Mouse (Mus musculus): ENCODE results near the gene Olfr615. TPM values are rescaled to one million over a fixed set of nuclear protein-coding genes. Genes with fewer than 3 reads are reported as not detected.
"Not testable (repeated sequence)": the region's sequence is repeated elsewhere in the genome, so short reads cannot be mapped to it uniquely, and the experiment has no call there.

Gene Olfr615
- not detected in 2 replicates for polyA plus RNA-seq (2015; fragmentation: Nextera tagmentation; extraction: Ambion mirVana)

DNA sequence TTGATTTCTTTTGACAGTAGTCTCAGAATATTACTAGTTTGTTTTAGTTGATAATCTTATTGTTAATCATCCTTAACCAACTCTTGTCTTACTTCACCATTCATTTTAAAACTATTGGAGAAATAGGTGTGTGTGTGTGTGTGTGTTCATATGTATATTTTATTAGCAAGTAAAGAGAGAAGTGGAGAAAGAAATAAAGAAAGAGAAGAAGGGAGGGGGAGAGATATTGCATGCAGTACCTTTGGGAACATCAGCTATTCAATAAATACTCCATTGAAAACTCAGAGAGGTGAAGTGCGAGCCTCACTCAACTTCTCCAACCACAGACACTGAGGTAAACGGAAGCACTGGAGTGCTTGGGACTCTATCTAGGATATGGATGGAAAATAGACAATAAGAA lies at the start of gene Olfr615:
Olfr615 (plus strand) TSS at position 301 of the 400 bp plus-strand sequence.
- Histone ChIP-seq H3K27ac (no peak within 1 kb of the TSS), H3K4me3 (no peak within 1 kb of the TSS), H3K9me3 (replicated peaks) (no peaks in the 10 kb centered on the region), H3K9ac (no peak within 1 kb of the TSS), H3K4me1 (replicated peaks) (no peaks in the 10 kb centered on the region), H3K4me2 (no peak within 1 kb of the TSS), H3K27me3 (no peaks in the 10 kb centered on the region), H3K36me3 (no peaks in the 10 kb centered on the region)
- ATAC-seq (replicated peaks; ENCODE audit: insufficient number of reproducible peaks, insufficient read depth, low FRiP score, low read depth): no peak
- 78% methylated on average over 2 of the region's 2 CpGs for WGBS

DNA sequence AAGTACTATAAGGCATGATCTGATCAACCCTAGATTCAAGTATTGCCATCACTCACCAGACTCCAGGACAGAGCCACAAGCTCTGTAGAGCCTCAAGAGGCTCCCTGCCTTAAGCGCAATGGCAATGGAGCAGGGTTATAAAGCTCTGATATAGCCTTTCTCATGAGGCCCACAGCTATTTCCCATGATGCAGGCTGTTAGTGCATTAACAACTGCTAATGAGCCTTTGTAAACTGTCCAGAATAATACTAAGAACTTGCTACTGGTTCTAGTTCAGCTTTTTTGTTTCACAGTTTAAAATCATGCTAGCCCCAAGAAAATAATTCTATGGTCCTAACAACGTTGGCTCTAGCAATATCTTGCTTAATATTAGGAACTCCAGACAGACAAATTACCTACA lies 43.9 kb upstream of the Olfr615 start, which contains the start of gene Olfr610:
Olfr610 (minus strand) TSS at position 101 of the 400 bp plus-strand sequence.
- H3K9ac ChIP-seq: no peak within 1 kb of the TSS
- H3K27ac ChIP-seq: no peak within 1 kb of the TSS
- H3K27me3 ChIP-seq: no peaks in the 10 kb centered on the region
- H3K4me1 ChIP-seq (replicated peaks): no peaks in the 10 kb centered on the region
- H3K4me2 ChIP-seq: no peak within 1 kb of the TSS
- WGBS: 78% methylated on average over 2 of the region's 2 CpGs
- no peaks in the 10 kb centered on the region for H3K9me3 ChIP-seq (replicated peaks)
- H3K4me3 ChIP-seq: no peak within 1 kb of the TSS
- H3K36me3 ChIP-seq: no peaks in the 10 kb centered on the region
- no peak for ATAC-seq (replicated peaks; ENCODE audit: insufficient number of reproducible peaks, insufficient read depth, low FRiP score, low read depth)

DNA sequence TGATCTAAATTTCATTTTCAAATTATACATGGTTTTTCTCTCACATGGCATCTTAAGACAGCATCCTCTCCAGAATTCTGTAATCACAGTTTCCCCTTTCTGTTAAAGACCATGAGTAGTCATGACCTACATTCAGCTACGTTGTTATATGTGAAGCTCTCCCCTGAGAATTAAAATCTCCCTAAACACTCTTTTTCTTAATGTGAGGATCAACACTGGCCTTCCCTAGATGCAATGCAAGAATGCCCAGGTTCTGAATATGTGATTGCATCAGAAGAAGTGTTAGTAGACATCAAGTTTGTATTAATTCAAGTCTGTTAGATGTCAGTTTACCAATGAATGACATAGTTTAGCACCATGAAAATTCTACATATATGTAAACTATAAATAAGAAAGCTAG lies 35.1 kb upstream of the Olfr615 start, which contains the start of gene Olfr611:
Olfr611 (minus strand) TSS at position 101 of the 400 bp plus-strand sequence.
- H3K4me1 ChIP-seq (replicated peaks); H3K9me3 ChIP-seq (replicated peaks); H3K27me3 ChIP-seq; H3K36me3 ChIP-seq; ATAC-seq (replicated peaks; ENCODE audit: insufficient number of reproducible peaks, insufficient read depth, low FRiP score, low read depth); H3K27ac ChIP-seq; H3K4me3 ChIP-seq; H3K4me2 ChIP-seq; H3K9ac ChIP-seq: not testable (repeated sequence)
- 43% methylated on average over 1 of the region's 1 CpGs for WGBS

DNA sequence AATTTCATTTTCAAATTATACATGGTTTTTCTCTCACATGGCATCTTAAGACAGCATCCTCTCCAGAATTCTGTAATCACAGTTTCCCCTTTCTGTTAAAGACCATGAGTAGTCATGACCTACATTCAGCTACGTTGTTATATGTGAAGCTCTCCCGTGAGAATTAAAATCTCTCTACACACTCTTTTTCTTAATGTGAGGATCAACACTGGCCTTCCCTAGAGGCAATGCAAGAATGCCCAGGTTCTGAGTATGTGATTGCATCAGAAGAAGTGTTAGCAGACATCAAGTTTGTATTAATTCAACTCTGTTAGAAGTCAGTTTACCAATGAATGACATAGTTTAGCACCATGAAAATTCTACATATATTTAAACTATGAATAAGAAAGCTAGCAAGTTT lies 13.3 kb upstream of the Olfr615 start, which contains the start of gene Olfr612:
Olfr612 (minus strand) TSS at position 101 of the 400 bp plus-strand sequence.
- not testable (repeated sequence) for H3K9me3 ChIP-seq (replicated peaks); H3K9ac ChIP-seq; H3K4me1 ChIP-seq (replicated peaks); H3K27me3 ChIP-seq; H3K4me2 ChIP-seq; H3K27ac ChIP-seq; H3K36me3 ChIP-seq; ATAC-seq (replicated peaks; ENCODE audit: insufficient number of reproducible peaks, insufficient read depth, low FRiP score, low read depth); H3K4me3 ChIP-seq
- 71% methylated on average over 2 of the region's 2 CpGs for WGBS

DNA sequence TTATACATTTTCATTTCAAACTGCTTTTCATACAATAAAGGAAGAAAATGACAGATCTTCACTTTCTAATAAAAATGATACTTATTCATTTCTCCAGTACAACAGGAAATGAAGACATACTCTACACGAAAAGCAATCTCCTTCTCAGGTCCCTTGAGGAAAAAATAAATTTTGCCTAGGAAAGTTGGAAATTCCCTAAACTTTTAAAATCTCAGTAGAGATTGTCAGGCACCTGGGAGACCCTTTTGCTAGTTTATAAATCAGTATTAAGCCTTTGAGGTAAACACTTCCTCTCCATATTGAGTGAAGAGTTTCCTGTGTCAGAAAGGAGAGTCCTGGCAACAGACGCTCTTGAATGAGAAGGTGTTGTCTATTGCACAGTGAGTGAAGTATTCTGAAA lies 8.1 kb upstream of the Olfr615 start, which contains the start of gene Olfr613:
Olfr613 (plus strand) TSS at position 301 of the 400 bp plus-strand sequence.
- ATAC-seq (replicated peaks; ENCODE audit: insufficient number of reproducible peaks, insufficient read depth, low FRiP score, low read depth): no peak
- Histone ChIP-seq H3K9me3 (replicated peaks) (no peaks in the 10 kb centered on the region), H3K4me3 (no peak within 1 kb of the TSS), H3K36me3 (no peaks in the 10 kb centered on the region), H3K27ac (no peak within 1 kb of the TSS), H3K4me1 (replicated peaks) (no peaks in the 10 kb centered on the region), H3K4me2 (no peak within 1 kb of the TSS), H3K9ac (no peak within 1 kb of the TSS), H3K27me3 (no peaks in the 10 kb centered on the region)
- 68% methylated on average over 2 of the region's 2 CpGs for WGBS

DNA sequence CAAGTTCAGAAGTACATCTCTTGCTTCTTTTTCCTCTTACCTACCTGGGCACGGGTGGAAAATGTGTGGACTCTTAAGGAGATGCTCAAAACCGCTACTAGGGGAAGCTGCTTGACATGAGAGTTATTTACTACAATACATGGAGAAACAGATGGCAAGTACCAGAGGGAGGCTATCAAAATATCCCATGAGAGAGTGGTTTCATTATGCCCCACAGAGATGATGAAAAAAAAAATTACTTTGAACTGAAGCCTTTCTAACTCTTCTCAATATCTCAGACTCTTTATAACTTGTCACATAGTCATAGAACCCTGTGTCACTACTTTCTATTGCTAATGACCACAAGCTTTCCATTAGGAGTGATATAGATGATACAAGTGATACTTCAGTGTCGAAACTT lies 13.2 kb downstream of the Olfr615 start, which contains the start of gene Olfr616:
Olfr616 (minus strand) TSS at position 101 of the 400 bp plus-strand sequence.
- Histone ChIP-seq H3K9ac (no peak within 1 kb of the TSS), H3K4me1 (replicated peaks) (no peaks in the 10 kb centered on the region), H3K27ac (no peak within 1 kb of the TSS), H3K9me3 (replicated peaks) (no peaks in the 10 kb centered on the region), H3K36me3 (no peaks in the 10 kb centered on the region), H3K4me2 (no peak within 1 kb of the TSS), H3K27me3 (no peaks in the 10 kb centered on the region), H3K4me3 (no peak within 1 kb of the TSS)
- no peak for ATAC-seq (replicated peaks; ENCODE audit: insufficient number of reproducible peaks, insufficient read depth, low FRiP score, low read depth)
- 75% methylated on average over 3 of the region's 3 CpGs for WGBS

DNA sequence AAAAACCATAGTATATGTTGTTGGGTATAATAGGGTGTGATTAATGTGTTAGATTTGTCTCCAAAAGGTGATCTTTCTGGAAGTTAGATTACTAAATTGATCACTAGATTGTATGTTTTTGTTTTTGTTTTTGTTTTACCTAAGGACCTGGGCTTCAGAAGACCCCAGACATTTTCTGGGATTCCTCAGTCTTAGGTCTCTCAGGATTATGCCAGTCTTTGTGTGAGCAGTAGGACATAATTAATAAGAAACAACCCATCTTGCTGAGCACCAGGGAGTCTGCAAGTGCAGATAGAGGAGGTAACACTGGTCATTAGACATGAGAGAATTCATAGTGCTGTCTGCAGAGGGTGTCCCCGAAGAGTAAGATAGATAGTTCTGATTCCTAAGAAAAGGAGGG lies 16.9 kb downstream of the Olfr615 start, which contains the start of gene Olfr617:
Olfr617 (plus strand) TSS at position 301 of the 400 bp plus-strand sequence.
- H3K9ac ChIP-seq: no peak within 1 kb of the TSS
- H3K4me1 ChIP-seq (replicated peaks): no peaks in the 10 kb centered on the region
- H3K36me3 ChIP-seq: no peaks in the 10 kb centered on the region
- H3K27ac ChIP-seq: no peak within 1 kb of the TSS
- no peak within 1 kb of the TSS for H3K4me3 ChIP-seq
- H3K9me3 ChIP-seq (replicated peaks): no peaks in the 10 kb centered on the region
- ATAC-seq (replicated peaks; ENCODE audit: insufficient number of reproducible peaks, insufficient read depth, low FRiP score, low read depth): no peak
- no peak within 1 kb of the TSS for H3K4me2 ChIP-seq
- WGBS: 65% methylated on average over 1 of the region's 1 CpGs
- no peaks in the 10 kb centered on the region for H3K27me3 ChIP-seq

DNA sequence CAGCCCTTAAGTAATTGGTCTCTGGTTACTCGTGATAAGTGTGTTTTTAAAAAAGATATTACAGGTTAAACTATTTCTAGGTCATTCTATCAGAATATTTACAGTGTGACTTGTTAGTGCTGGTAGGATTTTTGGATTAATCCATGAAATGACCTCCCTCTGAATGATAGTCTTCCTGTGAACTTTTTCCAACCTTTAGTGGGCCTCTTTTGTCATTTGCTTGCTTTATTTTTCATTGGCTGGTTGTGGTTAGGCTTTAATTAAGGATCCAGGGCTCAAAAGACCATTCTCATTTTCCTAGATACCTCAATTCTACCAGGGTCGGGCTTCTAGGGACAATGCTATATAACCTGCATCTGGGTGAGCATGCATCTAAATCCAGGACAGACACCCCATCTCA lies 33.9 kb downstream of the Olfr615 start, which contains the start of gene Olfr618:
Olfr618 (plus strand) TSS at position 301 of the 400 bp plus-strand sequence.
- ATAC-seq (replicated peaks; ENCODE audit: insufficient number of reproducible peaks, insufficient read depth, low FRiP score, low read depth): no peak
- no peaks in the 10 kb centered on the region for H3K36me3 ChIP-seq
- H3K9ac ChIP-seq: no peak within 1 kb of the TSS
- no peak within 1 kb of the TSS for H3K4me3 ChIP-seq
- no peaks in the 10 kb centered on the region for H3K9me3 ChIP-seq (replicated peaks)
- H3K27ac ChIP-seq: no peak within 1 kb of the TSS
- no peaks in the 10 kb centered on the region for H3K27me3 ChIP-seq
- 50% methylated on average over 2 of the region's 2 CpGs for WGBS
- H3K4me2 ChIP-seq: no peak within 1 kb of the TSS
- no peaks in the 10 kb centered on the region for H3K4me1 ChIP-seq (replicated peaks)

DNA sequence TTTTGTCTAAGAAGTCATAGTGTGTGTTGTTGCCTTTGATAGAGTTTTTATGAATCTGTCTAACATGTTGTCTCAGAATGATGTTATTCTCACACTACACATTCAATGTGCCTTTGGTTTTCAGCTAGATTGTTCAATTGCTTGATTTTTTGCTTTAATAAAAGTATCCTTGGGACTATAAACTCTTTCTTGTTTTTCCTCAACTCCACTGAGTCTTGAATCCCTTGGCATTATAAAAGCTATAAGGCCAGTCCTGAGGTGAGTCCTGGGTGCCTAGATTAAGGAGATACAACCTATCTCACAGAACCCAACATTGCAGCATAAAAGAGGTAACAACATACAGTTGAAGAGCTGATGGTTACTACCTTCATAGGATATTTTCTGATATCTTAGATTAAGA lies 44.4 kb downstream of the Olfr615 start, which contains the start of gene Olfr619:
Olfr619 (plus strand) TSS at position 301 of the 400 bp plus-strand sequence.
- H3K27me3 ChIP-seq: no peaks in the 10 kb centered on the region

DNA sequence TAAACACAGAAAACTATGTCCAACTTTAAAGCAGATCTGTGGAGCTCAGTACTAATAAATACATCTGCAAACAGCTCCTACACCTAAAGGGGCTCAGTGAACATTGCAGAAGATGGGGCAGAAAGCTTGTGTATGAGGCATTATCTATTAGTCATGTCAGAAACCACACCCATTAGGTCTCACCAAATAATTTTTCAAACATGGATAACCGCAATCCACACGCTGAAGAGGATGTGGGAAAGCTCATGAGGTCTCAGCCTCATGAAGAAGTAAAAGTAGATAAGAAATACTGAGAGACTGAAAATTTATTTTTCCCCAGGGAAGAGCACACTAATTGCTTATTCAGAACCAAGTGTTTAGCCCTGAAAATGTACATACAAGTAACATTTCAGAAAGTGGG lies 51.5 kb downstream of the Olfr615 start:
- Histone ChIP-seq H3K27me3 (no peaks in the 10 kb centered on the region), H3K9me3 (replicated peaks) (no peaks in the 10 kb centered on the region), H3K36me3 (no peaks in the 10 kb centered on the region), H3K4me3 (no peak overlapping the region), H3K4me2 (no peak overlapping the region), H3K27ac (no peak overlapping the region), H3K4me1 (replicated peaks) (no peaks in the 10 kb centered on the region), H3K9ac (no peak overlapping the region)
- no peak for ATAC-seq (replicated peaks; ENCODE audit: insufficient number of reproducible peaks, insufficient read depth, low FRiP score, low read depth)
- 59% methylated on average over 2 of the region's 2 CpGs for whole genome bisulfite sequencing

More for the DNA sequence above, 44.4 kb downstream of the Olfr615 start, which contains the start of gene Olfr619:
- Histone ChIP-seq H3K4me3 (no peak within 1 kb of the TSS), H3K4me2 (no peak within 1 kb of the TSS), H3K27ac (no peak within 1 kb of the TSS), H3K4me1 (replicated peaks) (no peaks in the 10 kb centered on the region), H3K9me3 (replicated peaks) (no peaks in the 10 kb centered on the region), H3K9ac (no peak within 1 kb of the TSS), H3K36me3 (no peaks in the 10 kb centered on the region)
- ATAC-seq (replicated peaks; ENCODE audit: insufficient number of reproducible peaks, insufficient read depth, low FRiP score, low read depth): no peak

DNA sequence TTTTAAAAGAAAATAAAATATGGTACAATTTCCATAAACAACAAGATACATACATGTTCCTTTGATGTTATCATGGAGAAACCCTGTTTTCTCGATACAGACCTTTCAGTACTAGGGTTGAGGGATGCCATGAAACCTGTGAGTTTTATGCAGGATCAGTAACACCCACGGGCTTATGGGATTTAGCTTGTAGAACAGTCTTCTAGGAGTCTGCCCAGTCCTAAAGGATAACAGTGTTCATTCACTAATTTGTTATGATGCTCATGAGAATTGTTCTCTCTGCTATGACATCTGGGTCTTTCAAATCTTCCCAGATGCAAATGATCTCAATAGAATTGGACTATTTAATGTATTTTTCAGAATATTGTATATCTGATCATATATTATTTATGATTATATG lies 56.6 kb downstream of the Olfr615 start, which contains the start of gene Olfr620:
Olfr620 (minus strand) TSS at position 101 of the 400 bp plus-strand sequence.
- 66% methylated on average over 2 of the region's 2 CpGs for WGBS
- ATAC-seq (replicated peaks; ENCODE audit: insufficient number of reproducible peaks, insufficient read depth, low FRiP score, low read depth): no peak
- H3K4me3 ChIP-seq: no peak within 1 kb of the TSS

More for the DNA sequence above, 56.6 kb downstream of the Olfr615 start, which contains the start of gene Olfr620:
- Histone ChIP-seq H3K4me2 (no peak within 1 kb of the TSS), H3K36me3 (no peaks in the 10 kb centered on the region), H3K9ac (no peak within 1 kb of the TSS), H3K27ac (no peak within 1 kb of the TSS), H3K9me3 (replicated peaks) (no peaks in the 10 kb centered on the region), H3K4me1 (replicated peaks) (no peaks in the 10 kb centered on the region), H3K27me3 (no peaks in the 10 kb centered on the region)
